ENCODE assay signal across 9 mouse cellular contexts in the genomic region with DNA sequence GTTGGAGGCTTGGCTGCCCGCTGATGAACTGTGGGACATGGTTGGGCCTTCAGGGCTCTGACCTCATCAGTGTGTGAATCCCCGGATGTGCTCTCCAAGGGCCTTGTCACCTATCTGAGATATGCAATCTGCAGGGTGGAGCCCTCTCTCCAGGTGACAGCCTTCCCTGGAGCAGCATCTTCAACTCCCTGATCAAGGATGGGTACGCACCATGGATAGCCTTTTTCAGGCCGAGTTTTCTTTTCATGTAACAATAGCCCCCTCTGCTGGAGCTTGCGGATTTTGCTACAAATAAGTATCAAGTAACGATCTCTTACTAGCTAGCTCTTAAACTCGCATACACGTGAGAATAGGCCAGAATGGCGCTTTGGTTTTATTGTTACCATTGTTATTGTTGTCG. TPM values are rescaled to one million over a fixed set of nuclear protein-coding genes. Genes with fewer than 3 reads are reported as not detected.
DNase-seq lines count a peak whose midpoint lies in the region; ATAC-seq and TF ChIP-seq lines count a peak whose summit lies in the region.
"Had no signal": no experiment of that assay in that cellular context is flagged by ENCODE, and none has a peak within 500 bp of the region (broad histone marks: within the 10 kb centered on the region; RNA-seq: fewer than 3 reads in every experiment).

No protein-coding gene starts in this region.

- H3K9me3 ChIP-seq in liver, embryonic 11.5 days (ENCODE audit: control insufficient read depth, low read length): no peaks in the 10 kb centered on the region
- H3K9me3 ChIP-seq: neural tube, embryonic 12.5 days had no signal

- no peaks in the 10 kb centered on the region for H3K4me1 ChIP-seq in liver, adult 2 months (ENCODE audit: control insufficient read depth, insufficient read depth, low read length)
- H3K4me1 ChIP-seq in liver, embryonic 11.5 days (replicated peaks; ENCODE audit: control insufficient read depth, insufficient read depth, low read length): no peaks in the 10 kb centered on the region
- H3K4me1 ChIP-seq: neural tube, embryonic 12.5 days had no signal

- H3K27ac ChIP-seq in liver, adult 2 months (replicated peaks; ENCODE audit: insufficient read depth, low read depth, low read length): no peak overlapping the region
- no peak overlapping the region for H3K27ac ChIP-seq in liver, embryonic 11.5 days (ENCODE audit: low read depth, low read length)
- H3K27ac ChIP-seq: neural tube, embryonic 12.5 days had no signal

- peak; percentile 56 for DNase-seq in liver, adult 2 months (ENCODE audit: extremely low read depth, low read depth, low spot score)
- DNase-seq in liver, embryonic 11.5 days (ENCODE audit: low spot score): no peak
- DNase-seq in embryo, embryonic 10.5 days (ENCODE audit: low spot score): peak; percentile 91
- DNase-seq in heart, postnatal 36 days: peak; percentile 66 to 70
- DNase-seq in layer of hippocampus, postnatal 14 days (ENCODE audit: low spot score in 2 of 2): peak; percentile 80 to 89
- DNase-seq in splenic B cell, adult 2 months (ENCODE audit: low read depth, low spot score): peak; percentile 76

- H3K9ac ChIP-seq in liver, adult 2 months (ENCODE audit: low read depth, low read length): no peak overlapping the region
- H3K9ac ChIP-seq in liver, embryonic 11.5 days (ENCODE audit: low read depth, low read length): no peak overlapping the region
- H3K9ac ChIP-seq: neural tube, embryonic 12.5 days had no signal

- 24% methylated on average over 10 of the region's 10 CpGs for WGBS in liver, adult 2 months
- WGBS in liver, embryonic 11.5 days: 25% methylated on average over 10 of the region's 10 CpGs

- TF ChIP-seq POLR2A in liver, adult 2 months (IDR thresholded peaks at IDR 0.05; ENCODE audit: extremely low read depth, insufficient read depth, low read length): no peak

- intact Hi-C loops in heart, postnatal 36 days (cut with DNase I): loop anchor here (1.0 to 5.0 kb wide), 2 partner anchors 73 to 162 kb away; no protein-coding TSS in a partner anchor

- ATAC-seq in liver, embryonic 11.5 days (replicated peaks; ENCODE audit: low FRiP score): no peak
- ATAC-seq in activated CD4-positive, CD25-positive, alpha-beta regulatory T cell, adult 4 months: peak; percentile 52
- ATAC-seq in megakaryocyte-erythroid progenitor cell, adult 5-6 weeks (replicated peaks; ENCODE audit: low FRiP score, low TSS enrichment, poor library complexity, severe bottlenecking): peak; percentile 77

- no peak overlapping the region for H3K4me3 ChIP-seq in liver, adult 2 months (ENCODE audit: insufficient read depth, low read depth, low read length)
- H3K4me3 ChIP-seq in liver, embryonic 11.5 days (ENCODE audit: low read depth, low read length): no peak overlapping the region
- H3K4me3 ChIP-seq: neural tube, embryonic 12.5 days had no signal

- H3K36me3 ChIP-seq in liver, adult 2 months (ENCODE audit: control insufficient read depth, insufficient read depth, low read length): no peaks in the 10 kb centered on the region
- H3K36me3 ChIP-seq in liver, embryonic 11.5 days (ENCODE audit: control insufficient read depth, insufficient read depth, low read length): no peaks in the 10 kb centered on the region
- H3K36me3 ChIP-seq in splenic B cell, adult 2 months (ENCODE audit: control insufficient read depth, insufficient read depth, low read length, poor library complexity, severe bottlenecking): no peaks in the 10 kb centered on the region
- H3K36me3 ChIP-seq: neural tube, embryonic 12.5 days had no signal

- H3K27me3 ChIP-seq in liver, adult 2 months (ENCODE audit: control insufficient read depth, insufficient read depth, low read length): no peaks in the 10 kb centered on the region
- H3K27me3 ChIP-seq in liver, embryonic 11.5 days (replicated peaks; ENCODE audit: control insufficient read depth, insufficient read depth, low read length): no peaks in the 10 kb centered on the region
- H3K27me3 ChIP-seq in splenic B cell, adult 2 months (ENCODE audit: control insufficient read depth, insufficient read depth, low read length, poor library complexity, severe bottlenecking): no peaks in the 10 kb centered on the region
- H3K27me3 ChIP-seq: neural tube, embryonic 12.5 days had no signal

- no peaks in the 10 kb centered on the region for H3K79me2 ChIP-seq in liver, adult 2 months (ENCODE audit: control insufficient read depth, insufficient read depth, low read length)

- TF ChIP-seq CTCF in liver, adult 2 months (IDR thresholded peaks at IDR 0.05; ENCODE audit: low read depth, low read length): peak; percentile 13; the same call in 1 of the 2 replicates

- H3K4me2 ChIP-seq in liver, embryonic 11.5 days: no peak overlapping the region
- H3K4me2 ChIP-seq: neural tube, embryonic 12.5 days had no signal

RNA-seq across cellular contexts. Expression of a gene that starts 10.2 kb away (rescaled TPM):
- total RNA-seq in liver, adult 2 months (2014; rRNA removed): 57.3 and 68.1 TPM in 2 replicates
- polyA plus RNA-seq in liver, adult 2 months (2012; rRNA removed): 112 and 115 TPM in 2 replicates
- polyA plus RNA-seq in liver, embryonic 11.5 days (2014; fragmentation: Nextera tagmentation; extraction: Ambion mirVana): 13.7 and 15.0 TPM in 2 replicates
- polyA plus RNA-seq in activated CD4-positive, CD25-positive, alpha-beta regulatory T cell, adult 4 months (2017; shearing (Covaris generic)): 1 to 10 TPM; 4.2 to 6.4 TPM
- total RNA-seq in heart, postnatal 36 days (2021): 100 to 1,000 TPM; 124 to 152 TPM
- total RNA-seq in layer of hippocampus, postnatal 14 days (2021): 10 to 100 TPM; 24.1 to 27.0 TPM
- 5.9 and 9.0 TPM in 2 replicates for total RNA-seq in megakaryocyte-erythroid progenitor cell, adult 5-6 weeks (2014; fragmentation: Nextera tagmentation)
- total RNA-seq in megakaryocyte-erythroid progenitor cell, adult 5-6 weeks (2017): 5.8 and 6.2 TPM in 2 replicates

RNA-seq across cellular contexts. Expression of a gene that starts 40.2 kb away (rescaled TPM):
- total RNA-seq in liver, adult 2 months (2014; rRNA removed): 62.1 and 69.2 TPM in 2 replicates
- 65.3 and 82.8 TPM in 2 replicates for polyA plus RNA-seq in liver, adult 2 months (2012; rRNA removed)
- 170 and 177 TPM in 2 replicates for polyA plus RNA-seq in liver, embryonic 11.5 days (2014; fragmentation: Nextera tagmentation; extraction: Ambion mirVana)
- 100 to 1,000 TPM; 201 to 231 TPM for polyA plus RNA-seq in activated CD4-positive, CD25-positive, alpha-beta regulatory T cell, adult 4 months (2017; shearing (Covaris generic))
- 100 to 1,000 TPM; 151 to 152 TPM for total RNA-seq in heart, postnatal 36 days (2021)
- total RNA-seq in layer of hippocampus, postnatal 14 days (2021): 100 to 1,000 TPM; 540 to 542 TPM
- total RNA-seq in megakaryocyte-erythroid progenitor cell, adult 5-6 weeks (2014; fragmentation: Nextera tagmentation): 89.2 and 116 TPM in 2 replicates
- total RNA-seq in megakaryocyte-erythroid progenitor cell, adult 5-6 weeks (2017): 103 and 110 TPM in 2 replicates

RNA-seq across cellular contexts. Expression of a gene that starts 49.4 kb away (rescaled TPM):
- total RNA-seq in liver, adult 2 months (2014; rRNA removed): 9.6 and 33.0 TPM in 2 replicates
- 211 and 649 TPM in 2 replicates for polyA plus RNA-seq in liver, adult 2 months (2012; rRNA removed)
- polyA plus RNA-seq in liver, embryonic 11.5 days (2014; fragmentation: Nextera tagmentation; extraction: Ambion mirVana): 15.6 and 17.9 TPM in 2 replicates
- 10 to 100 TPM in 1 of 2 experiments, 1 to 10 TPM in 1; 8.0 to 18.6 TPM for polyA plus RNA-seq in activated CD4-positive, CD25-positive, alpha-beta regulatory T cell, adult 4 months (2017; shearing (Covaris generic))
- total RNA-seq in heart, postnatal 36 days (2021): 1 to 10 TPM; 4.6 to 7.4 TPM
- total RNA-seq in layer of hippocampus, postnatal 14 days (2021): 1 to 10 TPM in 1 of 2 experiments, under 1 TPM in 1; 0.19 to 1.2 TPM
- 0.15 TPM in 1 of 2 replicates, not detected in the other for total RNA-seq in megakaryocyte-erythroid progenitor cell, adult 5-6 weeks (2014; fragmentation: Nextera tagmentation)
- not detected in 2 replicates for total RNA-seq in megakaryocyte-erythroid progenitor cell, adult 5-6 weeks (2017)
